Mouse (Mus musculus): ENCODE results near the gene Vmn1r199.
"Not testable (repeated sequence)": the region's sequence is repeated elsewhere in the genome, so short reads cannot be mapped to it uniquely, and the experiment has no call there.

Gene Vmn1r199

GRCm38 (mm10) chr13:22379518-22379917 lies at the start of gene Vmn1r199:
TSS of gene Vmn1r199 (plus strand) at chr13:22379818.
- DNase-seq (ENCODE audit: low spot score): no peak

GRCm38 (mm10) chr13:22333269-22333668 lies 46.3 kb upstream of the Vmn1r199 start:
- DNase-seq (ENCODE audit: low spot score): no peak

DNA sequence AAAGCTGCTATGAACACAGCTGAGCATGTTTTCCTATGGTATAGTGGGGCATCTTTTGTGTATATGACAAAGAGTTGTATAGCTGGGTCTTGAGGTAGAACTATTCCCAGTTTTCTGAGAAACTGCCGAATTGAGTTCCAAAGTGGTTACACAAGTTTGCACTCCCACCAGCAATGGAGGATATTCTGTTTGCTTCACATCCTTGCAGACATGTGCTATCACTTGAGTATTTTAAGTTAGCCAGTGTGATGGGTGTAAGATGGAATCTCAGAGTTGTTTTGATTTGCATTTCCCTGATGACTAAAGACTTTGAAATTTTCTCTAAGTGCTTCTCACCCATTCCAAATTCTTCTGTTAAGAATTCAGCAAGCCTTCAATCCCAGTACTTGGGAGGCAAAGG lies 44.1 kb upstream of the Vmn1r199 start:
- DNase-seq (ENCODE audit: low spot score): no peak

- DNase-seq (ENCODE audit: low spot score): no peak
These were observed 29.6 kb upstream of the Vmn1r199 start, which contains the start of gene Vmn1r198 for GRCm38 (mm10) chr13:22350064-22350463. TSS of gene Vmn1r198 (plus strand) at chr13:22350364.

DNA sequence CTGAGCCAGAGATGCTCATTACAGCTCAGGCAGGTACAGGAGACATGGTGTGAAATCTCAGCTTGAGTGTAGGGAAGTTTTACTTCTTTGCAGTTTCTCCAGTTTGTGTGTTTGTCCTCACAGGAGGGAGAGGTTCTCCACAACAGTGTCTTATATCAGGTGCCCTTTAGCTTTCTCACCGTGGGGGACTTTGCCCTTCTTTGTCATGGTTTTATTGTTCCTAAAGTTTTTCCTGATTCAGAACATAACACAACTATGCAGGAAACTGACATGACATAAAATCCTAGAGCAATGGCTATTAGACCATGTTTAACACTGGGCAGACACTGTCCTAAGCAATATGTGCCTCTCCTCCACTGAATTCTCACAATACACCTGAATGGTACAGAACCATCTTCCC lies 28.8 kb upstream of the Vmn1r199 start:
- no peak for DNase-seq (ENCODE audit: low spot score)

DNA sequence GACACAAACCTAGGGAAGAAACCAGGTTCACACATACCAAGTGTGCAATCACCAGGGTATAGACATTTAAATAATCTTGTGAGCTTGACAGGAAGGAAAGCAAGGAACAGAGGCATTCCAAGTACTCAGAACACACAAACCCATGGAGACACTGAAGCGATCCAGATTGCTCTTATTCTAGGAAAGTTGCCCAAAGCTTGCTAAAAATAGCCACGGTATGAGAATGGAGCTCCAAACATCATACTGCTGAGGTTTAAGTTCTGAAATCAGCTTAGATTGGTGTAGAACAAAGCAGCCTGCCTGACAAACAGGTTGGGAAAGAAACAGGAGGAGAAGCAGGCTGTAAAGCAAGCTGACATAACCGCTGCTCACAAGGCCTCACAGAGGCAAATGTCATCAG lies 1.5 kb downstream of the Vmn1r199 start:
- DNase-seq (ENCODE audit: low spot score): not testable (repeated sequence)

- DNase-seq (ENCODE audit: low spot score): no peak
These were observed 3.8 kb downstream of the Vmn1r199 start for GRCm38 (mm10) chr13:22383401-22383800.

DNA sequence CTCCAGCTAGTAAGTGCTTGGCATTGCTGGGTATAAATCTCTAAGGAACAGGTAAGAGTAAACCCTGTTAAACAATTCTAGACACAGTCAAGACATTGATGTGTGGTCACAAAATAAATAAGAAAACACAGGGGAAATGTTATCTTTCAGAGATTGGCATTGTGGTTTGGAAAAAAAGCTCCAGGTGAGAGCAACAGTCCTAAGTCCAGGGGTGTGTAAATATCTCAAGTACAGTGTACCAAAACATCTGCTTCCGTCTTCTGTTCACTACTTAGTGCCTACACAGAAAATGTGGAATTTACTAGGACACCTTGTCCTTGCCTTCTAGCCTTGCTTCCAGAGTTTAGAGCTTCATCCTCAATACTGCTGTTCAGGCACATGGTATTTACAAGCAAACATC lies 7.4 kb downstream of the Vmn1r199 start:
- no peak for DNase-seq (ENCODE audit: low spot score)

- DNase-seq (ENCODE audit: low spot score): no peak
These were observed 10.5 kb downstream of the Vmn1r199 start, which contains the start of gene Vmn1r200 for GRCm38 (mm10) chr13:22390073-22390472. TSS of gene Vmn1r200 (plus strand) at chr13:22390373.

GRCm38 (mm10) chr13:22402978-22403377 lies 23.4 kb downstream of the Vmn1r199 start:
- no peak for DNase-seq (ENCODE audit: low spot score)
